Mouse (Mus musculus) right cerebral cortex, postnatal 36 days (tissue): ENCODE results near the gene Mfsd2a.
A peak's percentile ranks its signal among the peaks of the same experiment; 100 is the strongest.

Experiments
- DNase-seq, 2 experiments: peaks; one replicate each; pipeline ENCODE4 v3.0.0; 2022; ENCODE audit warnings: low spot score in 2 of 2, mixed read lengths in 1 of 2

The Mfsd2a gene

DNA sequence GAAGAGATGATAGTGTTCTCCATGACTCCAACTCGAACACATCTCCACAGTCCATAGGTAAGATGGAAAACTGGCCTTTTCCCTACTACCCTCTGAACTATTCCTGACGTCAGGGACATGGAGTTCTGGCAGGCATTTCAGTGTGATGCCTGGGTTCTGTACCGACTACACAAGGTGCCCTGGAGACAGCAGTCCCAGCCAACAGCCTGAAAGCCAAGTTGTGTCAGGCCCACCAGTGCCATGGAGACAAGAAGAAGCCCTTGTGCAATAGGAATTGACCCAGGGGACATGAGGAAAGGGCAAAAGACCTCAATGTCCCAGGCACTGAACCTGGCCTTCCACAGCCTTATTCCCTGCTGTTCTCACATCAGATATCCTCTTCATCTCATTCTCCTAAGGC, 18.8 kb upstream of the Mfsd2a start:
- DNase-seq = no peak

DNA sequence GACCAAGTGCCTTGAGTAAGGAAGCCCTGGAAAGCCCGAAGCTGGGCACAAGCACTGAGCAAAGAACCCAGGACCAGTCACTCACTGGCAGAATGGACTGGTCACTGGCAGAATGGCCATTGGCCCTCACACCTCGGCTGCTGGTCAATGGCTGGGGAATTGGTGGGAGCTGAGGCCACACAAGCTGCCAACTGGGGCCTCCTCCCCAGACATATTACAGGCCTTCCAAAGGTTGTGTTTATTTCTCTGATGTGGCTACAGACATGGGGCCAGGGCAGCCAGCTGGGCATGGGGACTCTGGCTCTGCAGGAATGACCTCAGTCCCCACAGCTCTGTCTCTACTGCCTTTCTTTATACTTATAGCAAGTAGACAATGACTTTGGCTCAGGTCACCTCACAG, 17.9 kb upstream of the Mfsd2a start:
- DNase-seq = no peak

GRCm38 (mm10) chr4:122976885-122977284, 15.9 kb upstream of the Mfsd2a start:
- DNase-seq = no peak

- no peak for DNase-seq
These were observed 14.1 kb upstream of the Mfsd2a start for GRCm38 (mm10) chr4:122974976-122975520.

- DNase-seq = no peak
These were observed 11.1 kb upstream of the Mfsd2a start for GRCm38 (mm10) chr4:122972056-122972455.

DNA sequence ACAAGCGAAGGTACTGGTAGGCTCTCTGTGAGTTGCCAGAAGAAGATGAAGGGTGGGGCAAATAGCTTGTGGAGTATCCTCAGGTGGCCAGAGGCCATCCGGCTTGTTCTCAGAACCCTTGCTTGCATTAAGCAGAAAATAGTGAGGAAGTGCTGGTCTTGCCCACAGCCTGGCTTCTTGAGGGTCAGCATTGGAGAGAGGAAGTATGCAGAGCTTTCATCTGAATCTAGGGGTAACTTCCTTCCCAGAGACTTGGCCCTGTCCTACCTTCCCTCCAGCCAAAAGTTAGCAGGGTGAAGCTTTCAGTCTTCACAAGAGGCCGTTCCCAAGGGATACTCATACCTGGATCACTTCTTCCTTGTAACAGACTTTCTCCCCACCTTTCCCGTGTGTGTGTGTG, 10.7 kb upstream of the Mfsd2a start:
- no peak for DNase-seq

DNA sequence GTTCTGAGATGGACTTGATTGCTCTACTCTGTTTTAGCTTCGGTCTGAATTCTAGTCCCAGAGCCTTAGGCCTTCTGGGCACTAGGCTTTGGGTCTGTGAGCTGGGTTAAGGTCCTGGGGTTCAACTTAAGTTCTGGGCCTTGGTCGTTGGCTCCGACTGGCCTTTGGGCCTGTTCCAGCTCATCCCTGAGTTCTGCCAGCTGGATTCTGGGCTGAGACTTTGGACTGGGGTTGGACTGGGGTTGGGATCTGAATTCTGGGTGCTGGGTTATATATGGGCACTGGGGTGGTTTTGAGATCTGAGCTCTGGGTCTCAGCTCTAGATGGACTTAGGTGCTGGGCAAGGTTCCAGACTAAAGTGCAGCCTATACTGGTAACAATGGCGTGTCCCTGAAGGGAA, 10.2 kb upstream of the Mfsd2a start:
- no peak for DNase-seq

- DNase-seq = no peak
These were observed 7.1 kb upstream of the Mfsd2a start for GRCm38 (mm10) chr4:122968106-122968505.

DNA sequence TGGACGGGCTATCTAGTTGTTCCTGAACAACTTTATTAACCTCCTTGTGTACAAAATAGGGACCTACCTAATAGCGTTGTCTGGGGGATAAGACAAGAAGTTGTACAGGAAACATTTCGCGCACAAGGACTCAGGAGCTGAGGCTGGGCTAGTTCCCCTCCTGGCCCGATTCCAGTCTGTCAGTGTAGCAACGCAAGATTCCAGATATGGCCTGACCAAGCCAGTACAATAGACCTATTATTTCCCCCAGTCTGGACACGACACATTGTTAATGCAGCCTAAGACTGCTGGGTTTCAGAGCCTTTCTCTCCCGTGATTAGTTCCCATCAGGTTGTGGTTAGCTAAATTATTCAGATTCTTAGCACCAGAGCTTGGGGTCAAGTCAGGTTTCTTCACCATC, 1.8 kb upstream of the Mfsd2a start:
- no peak for DNase-seq

DNA sequence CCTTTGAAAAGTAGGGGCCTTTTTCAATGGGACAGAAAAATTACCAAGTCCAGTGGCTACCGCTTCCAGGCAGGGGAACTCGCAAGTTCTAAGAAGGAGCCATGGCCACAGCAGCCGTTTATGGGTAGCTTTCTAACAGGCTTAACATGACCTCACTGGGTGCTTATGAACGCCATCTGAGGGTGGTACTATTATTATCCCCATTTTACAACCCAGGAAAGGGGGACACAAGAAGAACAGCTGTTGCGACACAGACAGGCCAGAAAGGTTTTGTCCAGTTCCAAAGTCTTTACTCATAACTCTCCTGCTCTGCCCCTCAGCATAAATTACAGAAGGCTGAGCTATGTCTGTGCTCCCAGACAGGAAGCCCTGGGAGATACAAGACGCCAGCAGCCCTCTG, 601 bp upstream of the Mfsd2a start:
- no peak for DNase-seq

DNA sequence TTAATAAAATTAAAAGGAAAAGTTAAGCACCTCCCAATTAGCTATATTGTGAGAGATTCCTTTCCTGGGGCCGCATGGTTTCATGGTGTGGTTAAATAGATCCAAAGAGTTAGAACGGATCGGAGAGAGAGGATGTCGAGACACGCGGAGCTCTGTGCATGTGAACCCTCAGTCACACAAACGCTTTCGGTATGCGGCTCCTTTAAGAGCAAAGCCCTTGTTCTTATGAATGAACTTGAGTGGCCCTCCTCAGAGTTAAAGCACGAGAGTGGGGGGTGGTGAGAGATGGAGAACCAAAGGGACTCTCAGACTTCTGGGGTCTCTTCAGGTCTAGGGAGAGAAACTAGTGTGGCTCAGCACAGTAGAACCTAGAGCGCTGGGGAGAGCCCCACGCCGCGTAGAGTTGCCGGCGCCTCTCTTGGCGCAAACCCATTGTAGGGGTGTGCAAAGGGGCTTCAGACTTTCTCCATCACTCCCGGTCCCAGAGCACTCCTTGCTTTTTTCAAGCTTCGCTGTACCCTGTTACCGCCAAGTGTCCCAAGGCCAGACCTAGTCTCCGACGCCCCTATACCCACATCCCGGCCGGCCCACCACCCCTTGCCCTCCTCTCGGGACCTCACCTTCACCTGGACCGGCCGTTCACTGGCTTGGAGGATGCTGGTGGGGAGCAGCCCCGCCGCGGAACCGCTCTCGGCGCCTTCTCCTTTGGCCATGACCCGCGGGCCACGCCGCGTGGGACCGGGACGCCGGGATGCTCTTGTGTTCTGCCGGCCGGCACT, 478 bp downstream of the Mfsd2a start:
- DNase-seq = no peak

DNA sequence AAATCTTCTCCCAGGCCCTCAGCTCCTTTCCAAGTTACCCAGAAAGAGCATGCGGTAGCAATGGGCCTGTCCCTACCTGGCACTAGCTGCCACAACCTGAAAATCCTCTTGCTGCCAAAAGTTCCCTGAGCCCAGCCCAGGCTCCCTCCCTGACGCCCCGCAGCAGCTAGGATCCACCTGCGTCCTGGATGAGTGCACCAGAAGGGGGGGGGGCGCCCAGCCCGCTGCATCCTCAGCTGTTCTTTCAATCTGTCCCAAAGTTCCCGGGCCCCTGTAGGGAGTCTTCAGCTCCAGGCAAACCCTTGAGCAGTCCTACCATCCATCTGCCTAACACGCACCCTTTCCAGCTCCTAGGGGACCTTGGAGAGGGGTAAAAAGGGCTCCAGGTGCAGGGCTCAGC, 1.2 kb downstream of the Mfsd2a start:
- no peak for DNase-seq

DNA sequence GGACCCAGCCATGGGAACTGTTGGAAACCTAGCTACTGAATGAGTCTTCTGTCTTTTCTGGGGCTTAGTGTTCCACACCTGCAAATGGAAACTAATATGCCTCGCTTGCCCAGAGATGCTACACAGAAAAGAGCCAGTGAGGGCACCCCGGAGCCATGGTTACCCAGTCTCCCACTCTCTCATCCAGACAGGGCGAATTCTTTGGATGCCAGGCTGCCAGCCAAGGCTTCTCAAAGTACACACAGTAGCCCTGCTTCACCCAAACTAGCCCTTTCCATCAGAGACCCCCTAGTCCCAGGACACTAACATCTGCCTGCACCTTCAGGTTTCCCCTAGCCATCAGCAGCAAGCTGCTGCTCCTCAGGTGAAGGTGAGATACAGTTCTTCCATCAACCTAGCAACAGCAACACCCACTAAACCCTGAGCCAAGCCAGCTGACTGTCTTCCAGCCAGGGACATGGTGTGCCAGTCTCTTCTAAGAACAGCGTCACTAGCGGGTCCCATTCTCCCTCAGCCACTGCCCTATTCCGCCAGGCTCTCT, 2.4 kb downstream of the Mfsd2a start:
- peak; percentile 60 to 61 for DNase-seq

DNA sequence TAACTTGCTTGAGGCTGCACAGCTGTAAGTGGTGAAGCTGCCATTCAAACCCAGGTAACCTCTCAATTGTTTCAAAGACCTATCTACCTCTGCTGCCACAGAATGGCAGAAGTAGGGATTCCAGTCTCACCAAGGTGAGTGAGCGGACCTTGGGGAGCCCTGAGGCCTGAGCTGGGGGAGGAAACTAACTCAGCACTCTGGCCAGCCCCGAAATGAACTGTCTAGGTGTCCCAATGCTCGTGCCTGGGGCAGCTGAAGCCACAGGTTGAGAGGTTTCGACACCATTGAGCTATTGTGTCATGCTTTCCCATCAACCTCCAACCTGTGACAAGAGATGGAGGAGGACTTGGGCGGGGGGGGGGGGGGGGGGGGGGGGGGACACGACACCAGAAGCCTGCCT, 4.7 kb downstream of the Mfsd2a start:
- DNase-seq = no peak

GRCm38 (mm10) chr4:122955412-122956136, 5.4 kb downstream of the Mfsd2a start:
- peak; percentile 87 to 88 for DNase-seq

- DNase-seq = no peak
These were observed 6.1 kb downstream of the Mfsd2a start for GRCm38 (mm10) chr4:122954680-122955411.

DNA sequence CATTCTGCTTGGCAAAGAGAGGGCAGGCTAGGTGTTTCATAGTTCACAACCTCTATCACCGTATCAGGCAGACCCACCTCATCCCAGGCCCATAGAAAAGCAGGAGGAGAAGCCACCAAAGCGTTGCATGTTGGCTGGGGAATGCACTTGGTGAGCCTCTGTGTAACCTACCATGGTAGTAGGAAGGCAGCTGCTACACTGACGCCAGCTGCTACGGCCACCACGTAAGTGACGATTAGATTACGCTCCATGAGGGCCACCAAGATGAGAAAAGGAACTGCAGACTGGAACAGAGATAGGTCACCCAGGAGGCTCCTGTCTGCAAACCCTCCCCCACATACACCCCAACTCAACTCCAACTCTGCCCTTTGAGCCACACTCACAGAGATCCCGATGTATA, 11.9 kb downstream of the Mfsd2a start:
- DNase-seq = no peak

DNA sequence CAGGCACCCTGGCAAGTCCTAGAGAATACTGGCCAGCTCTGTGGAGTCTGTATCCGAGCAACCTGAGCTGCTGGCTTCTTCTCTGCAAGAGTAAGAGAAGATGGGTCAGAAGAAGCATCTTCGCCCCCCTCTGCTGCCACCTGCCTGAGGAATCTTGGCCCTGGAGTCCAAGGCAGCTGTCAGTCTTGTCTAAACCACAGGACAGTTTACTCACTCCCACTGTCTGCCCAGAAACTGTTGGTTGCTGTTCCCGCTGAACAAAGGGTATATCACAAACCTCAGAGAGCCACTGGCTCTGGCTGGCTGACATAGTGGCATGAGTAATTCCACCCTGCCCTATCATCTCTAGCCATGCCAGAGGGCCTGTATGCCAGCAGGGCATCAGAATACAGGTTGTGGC, 13.8 kb downstream of the Mfsd2a start:
- no peak for DNase-seq

DNA sequence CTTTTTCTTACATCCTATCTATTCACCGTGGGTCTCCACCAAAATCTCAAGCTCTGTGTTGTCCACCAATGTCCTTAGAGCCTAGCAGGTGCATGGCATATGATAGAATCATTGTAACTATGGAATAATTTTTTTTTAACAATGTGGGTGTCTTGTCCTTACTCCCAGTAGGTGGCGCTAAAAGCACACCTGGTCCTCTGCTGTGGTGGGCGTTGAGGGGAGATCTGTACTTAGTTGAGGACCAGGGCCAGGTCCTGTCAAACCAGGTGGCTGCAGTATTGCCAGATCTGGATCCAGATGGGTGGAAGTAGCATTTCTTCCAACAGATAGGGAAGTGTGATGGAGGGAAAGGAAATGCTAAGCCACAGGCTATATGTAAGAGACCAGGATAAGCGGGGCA, 16.6 kb downstream of the Mfsd2a start:
- DNase-seq = no peak

DNA sequence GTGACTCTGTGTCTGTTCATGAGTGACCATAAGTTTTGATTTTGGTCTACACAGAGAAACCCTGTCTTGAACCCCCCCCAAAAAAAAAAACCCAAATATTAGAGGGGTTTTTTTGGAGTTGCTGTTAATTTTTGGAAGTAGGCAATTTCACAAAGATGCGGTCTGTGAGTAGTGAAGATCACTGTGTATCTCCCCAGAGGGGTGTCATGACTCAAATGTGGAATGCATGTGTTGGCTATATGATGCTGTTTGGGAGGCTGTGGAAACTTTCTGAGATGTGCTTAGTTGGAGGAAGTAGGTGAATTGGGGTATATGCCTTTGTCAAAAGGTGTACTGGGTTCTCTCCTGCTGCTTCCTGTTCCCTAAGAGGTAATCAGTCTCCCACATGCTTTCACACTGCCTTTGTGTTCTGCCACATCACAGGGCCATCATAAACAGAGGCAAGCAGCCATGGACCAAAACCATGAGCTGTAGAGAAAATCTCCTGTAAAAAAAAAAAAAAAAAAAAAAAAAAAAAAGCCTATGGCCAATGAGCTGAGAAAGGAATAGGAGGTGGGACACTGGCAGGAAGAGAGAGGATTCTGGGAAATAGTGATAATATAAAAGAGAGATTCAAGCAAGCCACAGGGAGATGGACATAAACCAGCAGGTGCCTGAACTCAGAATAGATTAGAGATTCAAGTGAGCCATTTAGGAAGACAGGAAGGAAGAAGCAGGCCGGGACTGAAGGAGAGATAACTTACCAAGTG, 21.8 kb downstream of the Mfsd2a start:
- DNase-seq = no peak

- no peak for DNase-seq
These were observed 23.5 kb downstream of the Mfsd2a start for GRCm38 (mm10) chr4:122937489-122937888.
